Mouse (Mus musculus): Measurements from ENCODE around the gene Olfr9. TPM values are rescaled to one million over a fixed set of nuclear protein-coding genes. Genes with fewer than 3 reads are reported as not detected.

Olfr9 gene
- total and polyA plus RNA-seq, 3 experiments = not detected

DNA sequence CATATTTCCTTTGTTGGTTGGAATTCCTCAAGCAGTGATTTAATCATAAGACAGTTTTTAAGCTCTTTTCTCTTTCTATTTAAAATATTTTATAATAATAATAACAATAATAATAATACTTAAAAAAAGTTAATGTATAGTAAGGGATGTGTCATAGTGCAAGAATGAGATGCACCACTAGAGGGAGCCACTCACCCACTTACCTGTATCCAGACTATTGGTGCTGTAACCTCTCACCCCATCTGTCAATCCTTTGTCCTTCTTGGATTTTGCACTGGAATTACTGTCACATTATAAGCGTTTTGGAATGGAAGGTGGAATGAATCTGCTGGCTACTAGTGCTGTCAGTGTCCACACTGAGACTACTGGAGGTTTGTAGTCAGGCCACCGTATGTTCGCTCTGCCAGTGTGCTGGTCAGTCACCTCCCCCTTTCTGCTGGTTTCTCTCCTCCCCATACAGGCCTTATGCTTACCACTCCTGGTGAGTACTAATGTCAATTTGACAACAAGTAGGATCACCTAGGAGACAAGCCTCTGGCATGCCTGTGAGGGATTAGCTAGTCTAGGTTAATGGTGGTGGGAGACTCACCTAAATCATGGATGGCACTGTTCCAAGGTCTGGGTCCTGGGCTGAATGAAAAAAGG lies 36.9 kb downstream of the Olfr9 start:
- H3K9ac ChIP-seq (ENCODE audit: insufficient read depth, low read depth) = no peak overlapping the region
- H3K36me3 ChIP-seq (replicated peaks in 1 of 2; ENCODE audit: control insufficient read depth in 1 of 2, insufficient read depth in 1 of 2, low read length in 1 of 2) = no peaks in the 10 kb centered on the region
- H3K4me1 ChIP-seq (ENCODE audit: control insufficient read depth in 1 of 2, insufficient read depth in 2 of 2) = no peaks in the 10 kb centered on the region
- in situ Hi-C loops (cut with MboI; ENCODE audit: low pct_ligation_motif_present, low pct_unique_long_range_greater_than_20kb, low sequenced_read_pairs) = no loop called here
- H3K79me2 ChIP-seq (replicated peaks; ENCODE audit: control insufficient read depth, extremely low read depth, insufficient read depth, poor library complexity, severe bottlenecking) = no peaks in the 10 kb centered on the region
- H3K4me2 ChIP-seq (ENCODE audit: insufficient read depth, low read depth, poor library complexity, severe bottlenecking) = no peak overlapping the region
- peak; percentile 60 for DNase-seq (ENCODE audit: extremely low read depth)
- no peak for TF ChIP-seq BHLHE40 (IDR thresholded peaks at IDR 0.05; ENCODE audit: low read depth, low read length)
- peak; percentile 28; the same call in 1 of the 2 replicates for TF ChIP-seq ZNF384 (IDR thresholded peaks at IDR 0.05; ENCODE audit: low read depth, low read length)
- TF ChIP-seq EP300 (IDR thresholded peaks at IDR 0.05; ENCODE audit: low read length) = no peak
- 0 out of 2 replicates have a peak, but pooled peaks have one; percentile 19 for TF ChIP-seq JUND (conservative IDR thresholded peaks at IDR 0.05; ENCODE audit: low read depth, low read length)
- TF ChIP-seq USF2 (conservative IDR thresholded peaks at IDR 0.05; ENCODE audit: low read depth, low read length) = no peak
- TF ChIP-seq RAD21 (IDR thresholded peaks at IDR 0.05; ENCODE audit: low read depth, low read length) = peak; percentile 93
- peak; percentile 78 to 89 for TF ChIP-seq CTCF (conservative IDR thresholded peaks at IDR 0.05 in 1 of 2, IDR thresholded peaks at IDR 0.05 in 1 of 2; ENCODE audit: low read depth in 2 of 2, low read length in 2 of 2)
- TF ChIP-seq CHD1 (IDR thresholded peaks at IDR 0.05; ENCODE audit: low read depth, low read length) = no peak
- TF ChIP-seq POLR2AphosphoS2 (IDR thresholded peaks at IDR 0.05; ENCODE audit: low read depth, low read length) = no peak
- TF ChIP-seq SMC3 (IDR thresholded peaks at IDR 0.05; ENCODE audit: low read depth, low read length) = peak; percentile 61
- TF ChIP-seq HCFC1 (IDR thresholded peaks at IDR 0.05; ENCODE audit: low read depth, low read length) = no peak
- peak; percentile 57 for TF ChIP-seq ZC3H11A (IDR thresholded peaks at IDR 0.05; ENCODE audit: low read depth, low read length)
- no peaks in the 10 kb centered on the region for H3K9me3 ChIP-seq (replicated peaks; ENCODE audit: low read length)
- no peaks in the 10 kb centered on the region for H3K27me3 ChIP-seq (replicated peaks)
- no peak overlapping the region for H3K4me3 ChIP-seq (replicated peaks in 1 of 3; ENCODE audit: low read depth in 2 of 3, low read length in 2 of 3, poor library complexity in 1 of 3)
- no peak overlapping the region for H3K27ac ChIP-seq (ENCODE audit: insufficient read depth, low read depth)
- dilution Hi-C loops (cut with MboI; ENCODE audit: extremely low pct_ligation_motif_present, extremely low pct_unique_long_range_greater_than_20kb, low sequenced_read_pairs) = no loop called here

DNA sequence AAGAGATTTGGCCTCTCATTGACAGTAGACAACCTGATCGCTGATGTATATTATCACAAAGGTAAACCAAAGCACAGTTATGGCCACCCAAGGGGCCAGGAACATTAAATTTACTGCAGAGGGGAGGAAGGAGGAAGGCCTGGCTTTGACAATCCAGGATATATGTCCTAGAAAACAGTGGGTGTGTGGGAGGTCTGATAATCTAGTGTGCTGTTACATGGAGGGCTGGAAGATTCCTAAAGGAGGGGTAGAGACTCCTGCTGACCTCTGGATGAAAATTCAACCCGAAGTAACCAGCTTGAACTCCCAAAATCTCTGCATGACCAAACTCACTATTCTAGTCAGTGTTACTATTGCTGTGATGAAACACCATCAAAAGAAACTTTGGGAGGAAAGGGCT lies 39.1 kb downstream of the Olfr9 start:
- in situ Hi-C loops (cut with MboI; ENCODE audit: low pct_ligation_motif_present, low pct_unique_long_range_greater_than_20kb, low sequenced_read_pairs) (no loop called here), dilution Hi-C loops (cut with MboI; ENCODE audit: extremely low pct_ligation_motif_present, extremely low pct_unique_long_range_greater_than_20kb, low sequenced_read_pairs) (no loop called here)
- no peaks in the 10 kb centered on the region for H3K27me3 ChIP-seq (replicated peaks)
- TF ChIP-seq E2F4 (IDR thresholded peaks at IDR 0.05; ENCODE audit: insufficient replicate concordance, low read depth, low read length) (no peak), IRF4 (IDR thresholded peaks at IDR 0.05; ENCODE audit: low read depth, low read length) (no peak), TBP (conservative IDR thresholded peaks at IDR 0.05; ENCODE audit: low read depth, low read length) (no peak), ETS1 (conservative IDR thresholded peaks at IDR 0.05; ENCODE audit: low read depth, low read length) (no peak)
- no peak overlapping the region for H3K4me2 ChIP-seq (ENCODE audit: insufficient read depth, low read depth, poor library complexity, severe bottlenecking)
- H3K9me3 ChIP-seq (replicated peaks; ENCODE audit: low read length) = no peaks in the 10 kb centered on the region
- H3K79me2 ChIP-seq (replicated peaks; ENCODE audit: control insufficient read depth, extremely low read depth, insufficient read depth, poor library complexity, severe bottlenecking) = no peaks in the 10 kb centered on the region
- H3K27ac ChIP-seq (ENCODE audit: insufficient read depth, low read depth) = no peak overlapping the region
- no peak overlapping the region for H3K4me3 ChIP-seq (replicated peaks in 1 of 3; ENCODE audit: low read depth in 2 of 3, low read length in 2 of 3, poor library complexity in 1 of 3)
- H3K4me1 ChIP-seq (ENCODE audit: control insufficient read depth in 1 of 2, insufficient read depth in 2 of 2) = no peaks in the 10 kb centered on the region
- H3K36me3 ChIP-seq (replicated peaks in 1 of 2; ENCODE audit: control insufficient read depth in 1 of 2, insufficient read depth in 1 of 2, low read length in 1 of 2) = no peaks in the 10 kb centered on the region
- H3K9ac ChIP-seq (ENCODE audit: insufficient read depth, low read depth) = no peak overlapping the region
- DNase-seq (ENCODE audit: extremely low read depth) = no peak

Measured in CH12.LX (cell line).